Mouse (Mus musculus): ENCODE results near the gene Lrrc43.
A peak's percentile ranks its signal among the peaks of the same experiment; 100 is the strongest.
"Not testable (repeated sequence)": the region's sequence is repeated elsewhere in the genome, so short reads cannot be mapped to it uniquely, and the experiment has no call there.

Gene Lrrc43

GRCm38 (mm10) chr5:123489112-123489785 lies at the start of gene Lrrc43, which contains the start of gene Il31:
Gene Lrrc43 (plus strand): TSS chr5:123489305.
Gene Il31 (minus strand): TSS chr5:123489489.
- DNase-seq, result no peak

- DNase-seq, result no peak
These were observed 49.8 kb upstream of the Lrrc43 start for GRCm38 (mm10) chr5:123439312-123439711.

- no peak for DNase-seq
These were observed 49.2 kb upstream of the Lrrc43 start for GRCm38 (mm10) chr5:123439941-123440340.

- no peak for DNase-seq
These were observed 48.4 kb upstream of the Lrrc43 start for GRCm38 (mm10) chr5:123440664-123441063.

- DNase-seq, result no peak
These were observed 46.8 kb upstream of the Lrrc43 start for GRCm38 (mm10) chr5:123442283-123442682.

GRCm38 (mm10) chr5:123444069-123444468 lies 45.0 kb upstream of the Lrrc43 start:
- peak; percentile 15 to 25 for DNase-seq

GRCm38 (mm10) chr5:123444849-123445334 lies 44.2 kb upstream of the Lrrc43 start:
- DNase-seq, result no peak

- no peak for DNase-seq
These were observed 37.2 kb upstream of the Lrrc43 start for GRCm38 (mm10) chr5:123451886-123452285.

- DNase-seq, result no peak
These were observed 27.7 kb upstream of the Lrrc43 start for GRCm38 (mm10) chr5:123461420-123461819.

GRCm38 (mm10) chr5:123464638-123465037 lies 24.5 kb upstream of the Lrrc43 start:
- DNase-seq, result no peak

- no peak for DNase-seq
These were observed 18.2 kb upstream of the Lrrc43 start for GRCm38 (mm10) chr5:123470784-123471400.

GRCm38 (mm10) chr5:123473817-123474216 lies 15.3 kb upstream of the Lrrc43 start:
- no peak for DNase-seq

GRCm38 (mm10) chr5:123487659-123488395 lies 1.3 kb upstream of the Lrrc43 start:
- no peak for DNase-seq

- no peak for DNase-seq
These were observed 830 bp downstream of the Lrrc43 start for GRCm38 (mm10) chr5:123489935-123490334.

GRCm38 (mm10) chr5:123499717-123500116 lies 10.6 kb downstream of the Lrrc43 start:
- no peak for DNase-seq

GRCm38 (mm10) chr5:123501973-123502372 lies 12.9 kb downstream of the Lrrc43 start:
- DNase-seq, result no peak

- peak; percentile 72 to 75 for DNase-seq
These were observed 19.0 kb downstream of the Lrrc43 start for GRCm38 (mm10) chr5:123507936-123508723.

GRCm38 (mm10) chr5:123508921-123509320 lies 19.8 kb downstream of the Lrrc43 start:
- DNase-seq, result no peak

GRCm38 (mm10) chr5:123510160-123510559 lies 21.1 kb downstream of the Lrrc43 start, which contains the start of gene B3gnt4:
Gene B3gnt4 (plus strand): TSS chr5:123510460.
- DNase-seq, result no peak

GRCm38 (mm10) chr5:123511426-123511825 lies 22.3 kb downstream of the Lrrc43 start:
- DNase-seq, result not testable (repeated sequence)

GRCm38 (mm10) chr5:123512102-123512501 lies 23.0 kb downstream of the Lrrc43 start:
- no peak for DNase-seq

GRCm38 (mm10) chr5:123514871-123515270 lies 25.8 kb downstream of the Lrrc43 start:
- DNase-seq, result no peak

- DNase-seq, result no peak
These were observed 31.6 kb downstream of the Lrrc43 start for GRCm38 (mm10) chr5:123520666-123521065.

Measured in thymus, adult 18-20 months (tissue).